8 mouse cellular contexts compared by ENCODE assay signal in the genomic region with DNA sequence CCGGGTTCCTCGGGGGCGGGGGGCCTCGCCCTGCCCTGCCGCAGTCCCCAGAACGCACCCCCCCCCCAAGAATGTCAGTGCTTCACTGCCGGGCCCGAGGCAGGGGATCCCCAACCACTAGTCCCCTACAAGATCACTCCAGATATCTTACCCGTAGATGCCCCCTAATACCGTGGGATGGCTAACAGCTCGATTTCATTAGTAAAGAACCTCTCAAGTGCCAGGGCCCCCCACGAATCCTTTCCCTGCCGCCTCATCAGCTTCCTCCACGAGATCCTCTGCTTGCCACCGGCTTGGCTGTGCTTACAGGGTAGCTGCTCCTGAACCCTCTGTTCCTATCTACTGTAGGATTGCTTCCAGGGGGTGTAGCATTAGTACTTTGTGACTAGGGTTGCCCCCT. TPM values are rescaled to one million over a fixed set of nuclear protein-coding genes. Genes with fewer than 3 reads are reported as not detected.
A peak's percentile ranks its signal among the peaks of the same experiment; 100 is the strongest.
DNase-seq lines count a peak whose midpoint lies in the region; ATAC-seq and TF ChIP-seq lines count a peak whose summit lies in the region.

No protein-coding gene starts in this region.

- TF ChIP-seq CTCF in gastrocnemius, adult 2 months (IDR thresholded peaks at IDR 0.05), result no peak
- TF ChIP-seq CTCF in intestine, postnatal 0 days (IDR thresholded peaks at IDR 0.05; ENCODE audit: low read depth), result no peak

- 0 out of 2 replicates have a peak, but pooled peaks have one; percentile 0 for ATAC-seq in intestine, postnatal 0 days
- peak; percentile 38 for ATAC-seq in neural tube, embryonic 13.5 days (ENCODE audit: low read depth)

- H3K4me3 ChIP-seq in gastrocnemius, adult 2 months, result peak overlapping the region; percentile 97
- H3K4me3 ChIP-seq in intestine, postnatal 0 days (ENCODE audit: low read depth, low read length), result peak overlapping the region; percentile 88
- peak overlapping the region; percentile 60 for H3K4me3 ChIP-seq in neural tube, embryonic 13.5 days

- peaks cover 22% of the 10 kb centered on the region; the same call in 1 of the 2 replicates for H3K36me3 ChIP-seq in intestine, postnatal 0 days (ENCODE audit: control insufficient read depth, insufficient read depth)
- H3K36me3 ChIP-seq in neural tube, embryonic 13.5 days, result peaks cover 39% of the 10 kb centered on the region

- H3K9ac ChIP-seq in intestine, postnatal 0 days (ENCODE audit: low read depth, low read length), result peak overlapping the region; percentile 96
- H3K9ac ChIP-seq in neural tube, embryonic 13.5 days, result peak overlapping the region; percentile 80

- intact Hi-C loops in gastrocnemius, adult 2 months (cut with DNase I), result no loop called here
- intact Hi-C loops in gastrocnemius, postnatal 36 days (cut with DNase I), result no loop called here

- H3K4me1 ChIP-seq in intestine, postnatal 0 days (replicated peaks; ENCODE audit: control insufficient read depth, insufficient read depth, low read length), result peaks cover 3% of the 10 kb centered on the region; the same call in 1 of the 2 replicates
- H3K4me1 ChIP-seq in neural tube, embryonic 13.5 days (replicated peaks), result peaks cover 29% of the 10 kb centered on the region

- no peaks in the 10 kb centered on the region for H3K9me3 ChIP-seq in intestine, postnatal 0 days (ENCODE audit: control insufficient read depth)
- H3K9me3 ChIP-seq in neural tube, embryonic 13.5 days, result no peaks in the 10 kb centered on the region

- WGBS in intestine, postnatal 0 days, result under 1% methylated on average over 15 of the region's 15 CpGs
- 0% methylated on average over 15 of the region's 15 CpGs for WGBS in neural tube, embryonic 13.5 days

- DNase-seq in gastrocnemius, adult 2 months, result no peak
- DNase-seq in gastrocnemius, postnatal 36 days, result no peak
- peak; percentile 31 for DNase-seq in urinary bladder, postnatal 25 days (ENCODE audit: low spot score)
- DNase-seq in urinary bladder, adult 18-20 months (ENCODE audit: low spot score in 2 of 2), result no peak
- no peak for DNase-seq in right cerebral cortex, postnatal 14 days
- no peak for DNase-seq in Muller cell, postnatal 12 days (ENCODE audit: inconsistent ontology term)

- peak overlapping the region; percentile 75 for H3K4me2 ChIP-seq in intestine, postnatal 0 days (replicated peaks; ENCODE audit: low read depth)
- H3K4me2 ChIP-seq in neural tube, embryonic 13.5 days, result peak overlapping the region; percentile 84

- no peaks in the 10 kb centered on the region for H3K27me3 ChIP-seq in intestine, postnatal 0 days (replicated peaks; ENCODE audit: control insufficient read depth, insufficient read depth, low read length)
- H3K27me3 ChIP-seq in neural tube, embryonic 13.5 days, result no peaks in the 10 kb centered on the region

- peak overlapping the region; percentile 98 for H3K27ac ChIP-seq in gastrocnemius, adult 2 months
- peak overlapping the region; percentile 95 for H3K27ac ChIP-seq in intestine, postnatal 0 days (ENCODE audit: low read depth, low read length)
- H3K27ac ChIP-seq in neural tube, embryonic 13.5 days (replicated peaks), result peak overlapping the region; percentile 93

RNA-seq across cellular contexts. Expression of a gene that starts 0.3 kb away (rescaled TPM):
- total RNA-seq in gastrocnemius, adult 2 months (2021), result not detected
- under 1 TPM in 1 of 2 experiments, not detected in 1; 0.20 TPM for total RNA-seq in gastrocnemius, postnatal 36 days (2021)
- 8.3 and 8.8 TPM in 2 replicates for polyA plus RNA-seq in intestine, postnatal 0 days (2015; fragmentation: Nextera tagmentation; extraction: Ambion mirVana)
- polyA plus RNA-seq in neural tube, embryonic 13.5 days (2015; fragmentation: Nextera tagmentation; extraction: Ambion mirVana), result 40.0 and 43.3 TPM in 2 replicates

RNA-seq across cellular contexts. Expression of a gene that starts 0.5 kb away (rescaled TPM):
- 10 to 100 TPM; 12.9 to 15.6 TPM for total RNA-seq in gastrocnemius, adult 2 months (2021)
- 10 to 100 TPM; 11.0 to 13.0 TPM for total RNA-seq in gastrocnemius, postnatal 36 days (2021)
- 2.3 and 2.6 TPM in 2 replicates for polyA plus RNA-seq in intestine, postnatal 0 days (2015; fragmentation: Nextera tagmentation; extraction: Ambion mirVana)
- polyA plus RNA-seq in neural tube, embryonic 13.5 days (2015; fragmentation: Nextera tagmentation; extraction: Ambion mirVana), result 6.2 and 6.3 TPM in 2 replicates

RNA-seq across cellular contexts. Expression of a gene that starts 5.4 kb away (rescaled TPM):
- total RNA-seq in gastrocnemius, adult 2 months (2021), result not detected
- not detected for total RNA-seq in gastrocnemius, postnatal 36 days (2021)
- 4.4 and 4.7 TPM in 2 replicates for polyA plus RNA-seq in intestine, postnatal 0 days (2015; fragmentation: Nextera tagmentation; extraction: Ambion mirVana)
- 0.61 TPM in 1 of 2 replicates, not detected in the other for polyA plus RNA-seq in neural tube, embryonic 13.5 days (2015; fragmentation: Nextera tagmentation; extraction: Ambion mirVana)

RNA-seq across cellular contexts. Expression of a gene that starts 6.2 kb away (rescaled TPM):
- 10 to 100 TPM; 23.2 to 23.3 TPM for total RNA-seq in gastrocnemius, adult 2 months (2021)
- 10 to 100 TPM; 20.7 to 22.7 TPM for total RNA-seq in gastrocnemius, postnatal 36 days (2021)
- 15.5 and 16.1 TPM in 2 replicates for polyA plus RNA-seq in intestine, postnatal 0 days (2015; fragmentation: Nextera tagmentation; extraction: Ambion mirVana)
- polyA plus RNA-seq in neural tube, embryonic 13.5 days (2015; fragmentation: Nextera tagmentation; extraction: Ambion mirVana), result 43.0 and 43.7 TPM in 2 replicates

RNA-seq across cellular contexts. Expression of a gene that starts 6.5 kb away (rescaled TPM):
- total RNA-seq in gastrocnemius, adult 2 months (2021), result 10 to 100 TPM in 1 of 2 experiments, 1 to 10 TPM in 1; 6.5 to 10.4 TPM
- 1 to 10 TPM; 6.9 TPM for total RNA-seq in gastrocnemius, postnatal 36 days (2021)
- polyA plus RNA-seq in intestine, postnatal 0 days (2015; fragmentation: Nextera tagmentation; extraction: Ambion mirVana), result 21.9 and 22.6 TPM in 2 replicates
- polyA plus RNA-seq in neural tube, embryonic 13.5 days (2015; fragmentation: Nextera tagmentation; extraction: Ambion mirVana), result 8.4 and 9.1 TPM in 2 replicates
